Mouse (Mus musculus): ENCODE data around the gene Kcnj1. TPM values are rescaled to one million over a fixed set of nuclear protein-coding genes. Genes with fewer than 3 reads are reported as not detected.
A peak's percentile ranks its signal among the peaks of the same experiment; 100 is the strongest.

The Kcnj1 gene
- not detected in 2 replicates for polyA plus RNA-seq (2015; fragmentation: Nextera tagmentation; extraction: Ambion mirVana)

- 89% methylated on average over 6 of the region's 6 CpGs for WGBS
- no peak for ATAC-seq (replicated peaks)
- H3K9ac ChIP-seq: no peak within 1 kb of the TSS
Measured at GRCm38 (mm10) chr9:32372202-32372601, at the start of gene Kcnj1. TSS of gene Kcnj1 (plus strand) at chr9:32372493.

GRCm38 (mm10) chr9:32323610-32324009 is 48.7 kb upstream of the Kcnj1 start:
- Histone ChIP-seq H3K27ac (no peak overlapping the region), H3K9me3 (no peaks in the 10 kb centered on the region), H3K4me2 (no peak overlapping the region), H3K4me1 (no peaks in the 10 kb centered on the region), H3K36me3 (replicated peaks) (no peaks in the 10 kb centered on the region), H3K9ac (no peak overlapping the region), H3K27me3 (replicated peaks) (no peaks in the 10 kb centered on the region), H3K4me3 (no peak overlapping the region)
- 49% methylated on average over 7 of the region's 7 CpGs for WGBS
- ATAC-seq (replicated peaks): no peak

More at GRCm38 (mm10) chr9:32372202-32372601, at the start of gene Kcnj1:
- no peak within 1 kb of the TSS for H3K27ac ChIP-seq
- peaks cover 9% of the 10 kb centered on the region for H3K4me1 ChIP-seq
- H3K27me3 ChIP-seq (replicated peaks): no peaks in the 10 kb centered on the region
- H3K4me3 ChIP-seq: no peak within 1 kb of the TSS
- no peak within 1 kb of the TSS for H3K4me2 ChIP-seq
- H3K36me3 ChIP-seq (replicated peaks): no peaks in the 10 kb centered on the region
- H3K9me3 ChIP-seq: no peaks in the 10 kb centered on the region

DNA sequence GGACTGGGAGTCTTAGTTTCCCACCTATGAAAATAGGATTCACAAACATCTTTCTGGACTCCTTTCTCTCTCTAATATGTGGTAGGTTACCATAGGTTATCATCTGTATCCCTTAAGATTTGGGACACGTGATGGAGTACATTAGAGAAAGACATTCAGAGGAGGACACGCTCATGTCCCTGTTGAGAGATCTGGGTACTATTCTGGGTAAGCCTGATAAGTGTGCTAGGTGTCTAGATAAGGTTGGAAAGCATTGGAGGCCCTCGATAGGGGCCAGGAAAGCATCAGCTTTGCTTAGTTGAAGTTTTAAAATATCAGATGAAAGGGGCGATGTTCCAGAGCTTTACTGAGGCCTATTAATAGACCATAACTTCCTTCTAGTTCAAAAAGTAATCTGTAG is 43.5 kb upstream of the Kcnj1 start:
- no peak overlapping the region for H3K4me2 ChIP-seq
- no peaks in the 10 kb centered on the region for H3K4me1 ChIP-seq
- H3K36me3 ChIP-seq (replicated peaks): no peaks in the 10 kb centered on the region
- 94% methylated on average over 4 of the region's 4 CpGs for WGBS
- H3K9ac ChIP-seq: no peak overlapping the region
- H3K4me3 ChIP-seq: no peak overlapping the region
- no peaks in the 10 kb centered on the region for H3K27me3 ChIP-seq (replicated peaks)
- H3K9me3 ChIP-seq: no peaks in the 10 kb centered on the region
- no peak for ATAC-seq (replicated peaks)
- H3K27ac ChIP-seq: no peak overlapping the region

GRCm38 (mm10) chr9:32331162-32331561 is 41.1 kb upstream of the Kcnj1 start:
- no peak overlapping the region for H3K4me3 ChIP-seq
- no peak overlapping the region for H3K9ac ChIP-seq
- no peaks in the 10 kb centered on the region for H3K27me3 ChIP-seq (replicated peaks)
- WGBS: 71% methylated on average over 5 of the region's 5 CpGs
- no peaks in the 10 kb centered on the region for H3K9me3 ChIP-seq
- no peak for ATAC-seq (replicated peaks)
- no peaks in the 10 kb centered on the region for H3K4me1 ChIP-seq
- no peaks in the 10 kb centered on the region for H3K36me3 ChIP-seq (replicated peaks)
- no peak overlapping the region for H3K4me2 ChIP-seq
- no peak overlapping the region for H3K27ac ChIP-seq

DNA sequence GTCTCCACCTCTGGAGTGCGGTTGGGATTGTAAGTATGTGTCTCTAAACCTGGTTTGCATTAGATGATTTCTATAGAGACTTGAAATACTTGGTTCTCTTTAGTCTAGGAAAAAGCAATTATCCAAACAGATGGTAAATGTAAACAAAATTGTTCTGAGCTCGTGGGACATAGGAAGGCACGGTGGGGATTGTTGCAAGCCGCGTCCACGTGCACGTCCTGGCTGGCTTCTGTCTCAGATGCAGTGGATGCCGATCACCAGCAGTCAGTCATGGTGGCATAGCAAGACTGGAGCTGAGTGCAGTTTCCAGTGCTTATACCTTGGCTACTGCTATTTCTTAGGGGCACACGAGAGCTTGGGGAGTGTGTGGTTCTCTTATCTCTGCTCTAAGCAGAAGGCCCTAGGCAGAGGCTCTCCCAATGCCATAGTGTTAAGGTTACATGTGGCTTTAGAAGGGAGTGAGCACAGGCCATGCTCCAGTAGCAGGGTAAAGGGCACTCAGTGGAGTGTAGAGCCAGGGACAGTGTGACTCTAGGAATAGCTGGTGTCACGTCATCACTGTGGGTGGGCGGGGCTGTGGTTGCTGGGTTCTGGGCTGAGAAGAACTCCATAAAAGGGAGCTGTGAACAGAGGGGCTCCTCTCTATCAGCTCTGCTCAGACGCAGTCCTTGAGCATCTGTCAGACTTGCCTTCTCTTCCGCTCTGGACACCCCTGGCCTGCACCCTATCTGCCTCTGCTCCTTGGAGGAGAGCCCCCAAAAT is 36.7 kb upstream of the Kcnj1 start:
- H3K9me3 ChIP-seq: no peaks in the 10 kb centered on the region
- H3K27me3 ChIP-seq (replicated peaks): no peaks in the 10 kb centered on the region
- H3K27ac ChIP-seq: no peak overlapping the region
- H3K4me2 ChIP-seq: no peak overlapping the region
- ATAC-seq (replicated peaks): no peak
- H3K4me1 ChIP-seq: peaks cover 6% of the 10 kb centered on the region; the same call in 1 of the 2 replicates
- 84% methylated on average over 13 of the region's 13 CpGs for WGBS
- H3K9ac ChIP-seq: no peak overlapping the region
- no peaks in the 10 kb centered on the region for H3K36me3 ChIP-seq (replicated peaks)
- H3K4me3 ChIP-seq: no peak overlapping the region

- H3K36me3 ChIP-seq (replicated peaks): no peaks in the 10 kb centered on the region
- H3K4me3 ChIP-seq: no peak overlapping the region
- no peak overlapping the region for H3K27ac ChIP-seq
- peaks cover 26% of the 10 kb centered on the region for H3K27me3 ChIP-seq (replicated peaks)
- no peak overlapping the region for H3K4me2 ChIP-seq
- no peak for ATAC-seq (replicated peaks)
- no peaks in the 10 kb centered on the region for H3K9me3 ChIP-seq
- no peak overlapping the region for H3K9ac ChIP-seq
- 61% methylated on average over 5 of the region's 5 CpGs for WGBS
- peaks cover 24% of the 10 kb centered on the region for H3K4me1 ChIP-seq
Measured at GRCm38 (mm10) chr9:32340831-32341230, 31.5 kb upstream of the Kcnj1 start.

DNA sequence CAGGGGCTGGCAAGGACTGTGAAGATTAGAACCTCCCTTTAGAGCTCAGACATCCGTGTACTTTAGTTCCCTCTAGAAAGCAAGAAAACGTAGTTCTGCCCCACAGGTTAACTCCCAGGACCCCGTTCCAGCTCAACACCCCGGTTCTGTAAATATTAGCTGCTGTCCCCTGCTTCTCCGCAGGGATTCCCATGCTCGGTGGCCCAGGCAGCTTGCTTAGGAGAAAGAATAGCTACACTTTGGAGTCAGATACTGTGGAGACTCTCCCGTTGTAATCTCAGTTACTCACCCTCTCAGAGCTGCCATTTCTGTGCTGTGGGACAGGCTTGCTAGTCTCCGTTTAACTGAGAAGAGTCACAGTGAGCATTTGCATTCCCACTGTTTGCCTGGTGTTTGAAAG is 29.4 kb upstream of the Kcnj1 start:
- no peak overlapping the region for H3K27ac ChIP-seq
- no peaks in the 10 kb centered on the region for H3K36me3 ChIP-seq (replicated peaks)
- no peaks in the 10 kb centered on the region for H3K9me3 ChIP-seq
- peaks cover 30% of the 10 kb centered on the region for H3K27me3 ChIP-seq (replicated peaks)
- H3K4me3 ChIP-seq: peak overlapping the region; percentile 40; the same call in 1 of the 2 replicates
- H3K4me1 ChIP-seq: peaks cover 19% of the 10 kb centered on the region
- peak overlapping the region; percentile 82 for H3K4me2 ChIP-seq
- H3K9ac ChIP-seq: no peak overlapping the region
- no peak for ATAC-seq (replicated peaks)
- WGBS: 14% methylated on average over 8 of the region's 8 CpGs

DNA sequence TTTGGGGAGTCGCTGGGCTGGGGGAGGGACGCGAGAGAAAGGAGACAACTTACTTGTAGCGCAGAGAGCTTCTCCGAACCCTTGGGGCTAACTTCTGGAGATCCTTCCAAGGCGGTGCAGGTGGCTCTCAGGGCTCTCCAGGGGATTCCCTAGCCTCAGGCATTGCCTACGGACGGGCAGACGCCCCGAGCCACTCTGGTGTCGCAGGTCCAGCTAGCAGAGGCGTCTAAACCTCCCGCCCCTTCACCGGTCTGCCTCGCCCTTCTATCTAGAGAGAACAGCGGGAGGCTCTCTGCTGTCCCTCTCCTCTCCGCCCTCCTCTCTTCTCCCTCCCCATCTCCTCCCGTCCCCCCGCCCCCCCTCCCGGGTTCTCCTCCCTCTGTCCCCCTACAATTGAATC is 28.2 kb upstream of the Kcnj1 start, which contains the start of gene Kcnj5:
Gene Kcnj5, minus strand, starts transcription at position 300 of the 400 bp plus-strand sequence.
- Histone ChIP-seq H3K27me3 (replicated peaks) (peaks cover 30% of the 10 kb centered on the region), H3K4me3 (peak within 1 kb of the TSS; percentile 40), H3K4me2 (peak within 1 kb of the TSS; percentile 82), H3K9me3 (no peaks in the 10 kb centered on the region), H3K27ac (no peak within 1 kb of the TSS), H3K4me1 (peaks cover 19% of the 10 kb centered on the region), H3K9ac (peak within 1 kb of the TSS; percentile 33), H3K36me3 (replicated peaks) (no peaks in the 10 kb centered on the region)
- 2% methylated on average over 20 of the region's 20 CpGs for WGBS
- ATAC-seq (replicated peaks): peak; percentile 18; the same call in 1 of the 2 replicates

DNA sequence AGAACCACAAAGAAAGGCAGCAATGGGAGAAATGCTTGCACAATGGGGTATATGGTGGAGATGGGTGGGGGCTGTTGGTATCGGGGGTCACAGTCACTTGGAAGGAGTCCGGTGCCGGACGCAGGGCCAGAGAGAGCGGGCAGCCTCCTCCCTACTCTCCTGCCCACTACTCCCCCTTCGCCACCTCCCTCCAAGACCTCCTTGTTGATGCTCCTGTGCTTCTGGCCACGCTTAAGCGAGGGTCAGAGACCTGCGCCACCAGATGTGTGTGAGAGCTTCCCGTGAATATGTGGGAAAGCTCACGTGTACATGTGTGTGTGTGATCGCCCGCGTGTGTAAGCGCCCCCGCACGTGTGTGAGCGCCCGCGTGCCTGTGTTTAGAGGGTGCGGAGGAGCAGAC is 27.8 kb upstream of the Kcnj1 start:
- peaks cover 30% of the 10 kb centered on the region for H3K27me3 ChIP-seq (replicated peaks)
- peaks cover 19% of the 10 kb centered on the region for H3K4me1 ChIP-seq
- H3K27ac ChIP-seq: no peak overlapping the region
- peak overlapping the region; percentile 82 for H3K4me2 ChIP-seq
- H3K36me3 ChIP-seq (replicated peaks): no peaks in the 10 kb centered on the region
- ATAC-seq (replicated peaks): peak; percentile 59
- under 1% methylated on average over 21 of the region's 21 CpGs for WGBS
- H3K9ac ChIP-seq: peak overlapping the region; percentile 33
- peak overlapping the region; percentile 40 for H3K4me3 ChIP-seq
- H3K9me3 ChIP-seq: no peaks in the 10 kb centered on the region

DNA sequence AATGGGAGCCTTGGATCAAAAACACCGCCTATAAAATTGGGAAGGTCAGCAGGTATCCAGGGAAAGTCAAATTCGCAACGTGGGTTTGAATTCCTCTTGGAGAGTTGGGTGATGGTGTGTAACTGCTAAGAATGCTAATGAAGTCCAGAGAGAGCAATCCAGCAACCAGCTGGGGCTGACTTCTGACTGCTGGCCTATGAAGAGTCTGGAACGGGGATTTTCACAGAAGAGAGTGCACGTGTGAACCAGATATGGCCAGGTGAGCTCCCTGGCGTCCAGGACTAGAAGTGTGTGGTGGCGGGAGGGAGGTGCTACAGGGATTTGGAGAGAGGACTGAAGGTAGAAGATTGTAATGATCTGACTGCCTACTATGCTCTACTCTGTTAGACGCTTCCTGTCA is 24.2 kb upstream of the Kcnj1 start:
- WGBS: 66% methylated on average over 8 of the region's 8 CpGs
- Histone ChIP-seq H3K4me2 (no peak overlapping the region), H3K36me3 (replicated peaks) (no peaks in the 10 kb centered on the region), H3K27ac (no peak overlapping the region), H3K27me3 (replicated peaks) (peaks cover 26% of the 10 kb centered on the region), H3K4me3 (no peak overlapping the region), H3K9me3 (no peaks in the 10 kb centered on the region), H3K4me1 (peaks cover 16% of the 10 kb centered on the region), H3K9ac (no peak overlapping the region)
- no peak for ATAC-seq (replicated peaks)

GRCm38 (mm10) chr9:32349344-32349743 is 22.9 kb upstream of the Kcnj1 start:
- H3K4me3 ChIP-seq: no peak overlapping the region
- no peak overlapping the region for H3K9ac ChIP-seq
- no peaks in the 10 kb centered on the region for H3K9me3 ChIP-seq
- 93% methylated on average over 10 of the region's 10 CpGs for WGBS
- peaks cover 6% of the 10 kb centered on the region for H3K4me1 ChIP-seq
- no peak for ATAC-seq (replicated peaks)
- H3K27me3 ChIP-seq (replicated peaks): peaks cover 19% of the 10 kb centered on the region
- no peak overlapping the region for H3K27ac ChIP-seq
- no peak overlapping the region for H3K4me2 ChIP-seq
- H3K36me3 ChIP-seq (replicated peaks): no peaks in the 10 kb centered on the region

DNA sequence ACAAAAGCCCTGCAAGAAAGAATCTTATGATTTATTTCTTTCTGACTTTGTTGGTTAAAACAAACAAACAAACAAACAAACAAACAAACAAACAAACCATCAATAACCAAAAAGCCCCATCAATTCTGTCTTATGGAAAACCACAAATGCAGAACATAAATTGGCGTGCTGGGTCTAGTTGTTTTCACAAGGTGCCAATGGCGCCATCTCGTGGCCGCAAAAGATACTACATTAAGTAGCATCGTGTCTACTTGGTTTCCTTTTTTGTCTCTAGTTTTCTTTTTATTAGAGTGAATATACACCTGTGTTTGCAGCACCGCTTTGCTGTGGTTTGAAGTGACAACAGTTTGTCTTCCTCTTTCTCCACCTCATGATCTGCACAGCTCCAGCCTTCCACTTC is 22.0 kb upstream of the Kcnj1 start:
- Histone ChIP-seq H3K36me3 (replicated peaks) (no peaks in the 10 kb centered on the region), H3K9me3 (no peaks in the 10 kb centered on the region), H3K27me3 (replicated peaks) (peaks cover 12% of the 10 kb centered on the region), H3K9ac (no peak overlapping the region), H3K4me2 (no peak overlapping the region), H3K27ac (no peak overlapping the region), H3K4me1 (no peaks in the 10 kb centered on the region), H3K4me3 (no peak overlapping the region)
- no peak for ATAC-seq (replicated peaks)
- WGBS: 2% methylated on average over 6 of the region's 6 CpGs

DNA sequence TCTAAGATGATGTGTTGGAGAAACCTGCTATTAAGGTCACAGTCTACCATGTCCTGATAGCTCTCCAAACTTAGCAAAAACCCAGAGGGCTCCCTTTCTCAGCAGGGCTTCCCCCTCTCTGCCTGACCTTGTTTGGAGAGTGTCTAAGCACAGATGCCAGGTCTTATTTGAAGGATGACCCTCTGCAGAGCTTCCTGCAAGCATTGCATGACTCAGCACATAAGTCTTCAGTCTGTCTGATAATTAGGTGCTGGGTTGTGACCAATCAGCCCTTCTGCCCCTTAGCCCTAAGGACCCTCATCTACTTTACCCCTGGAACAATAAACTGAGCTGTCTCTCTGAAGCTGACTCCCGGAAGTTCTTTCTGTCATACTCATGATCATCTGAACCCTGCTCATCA is 11.5 kb upstream of the Kcnj1 start:
- H3K36me3 ChIP-seq (replicated peaks): no peaks in the 10 kb centered on the region
- no peak for ATAC-seq (replicated peaks)
- WGBS: 90% methylated on average over 1 of the region's 1 CpGs

More for the DNA sequence above, 11.5 kb upstream of the Kcnj1 start:
- no peak overlapping the region for H3K27ac ChIP-seq
- H3K4me1 ChIP-seq: no peaks in the 10 kb centered on the region
- no peak overlapping the region for H3K4me3 ChIP-seq
- H3K9me3 ChIP-seq: no peaks in the 10 kb centered on the region
- no peak overlapping the region for H3K4me2 ChIP-seq
- no peak overlapping the region for H3K9ac ChIP-seq
- H3K27me3 ChIP-seq (replicated peaks): no peaks in the 10 kb centered on the region
